Mouse (Mus musculus): Measurements from ENCODE around the gene Adcy1. TPM values are rescaled to one million over a fixed set of nuclear protein-coding genes. Genes with fewer than 3 reads are reported as not detected.
"Not testable (repeated sequence)": the region's sequence is repeated elsewhere in the genome, so short reads cannot be mapped to it uniquely, and the experiment has no call there.

The Adcy1 gene
- polyA plus RNA-seq, 1 experiment, result not detected

DNA sequence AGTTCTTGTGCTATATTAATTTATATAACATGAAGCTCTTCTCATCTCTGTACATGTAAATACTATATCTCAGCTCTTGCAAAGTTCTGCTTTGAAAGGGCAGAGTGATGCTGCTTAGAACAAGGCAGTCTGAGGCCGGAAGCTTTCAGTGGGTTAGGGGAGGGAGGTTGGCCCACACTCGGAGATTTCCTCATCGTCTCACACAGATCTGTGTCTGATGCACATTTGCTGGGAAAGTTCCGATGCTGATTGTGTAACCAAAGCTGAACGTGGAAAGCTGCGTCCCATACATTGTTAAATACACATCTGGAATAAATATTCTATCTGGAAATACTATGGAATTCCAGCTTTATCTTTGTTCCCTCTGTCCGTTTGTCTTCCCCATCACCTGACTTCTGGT is 138.9 kb downstream of the Adcy1 start:
- H3K4me1 ChIP-seq (ENCODE audit: control insufficient read depth, insufficient read depth, low read length), result no peaks in the 10 kb centered on the region
- H3K4me3 ChIP-seq (ENCODE audit: insufficient read depth, low read length), result no peak overlapping the region
- H3K27ac ChIP-seq (ENCODE audit: insufficient read depth, low read depth, low read length), result no peak overlapping the region
- TF ChIP-seq POLR2A (IDR thresholded peaks at IDR 0.05; ENCODE audit: borderline replicate concordance, low read depth, low read length), result no peak
- no peak for TF ChIP-seq CTCF (IDR thresholded peaks at IDR 0.05; ENCODE audit: low read depth, low read length)

GRCm38 (mm10) chr11:7203846-7204245 is 140.6 kb downstream of the Adcy1 start:
- Histone ChIP-seq H3K4me1 (ENCODE audit: control insufficient read depth, insufficient read depth, low read length) (no peaks in the 10 kb centered on the region), H3K27ac (ENCODE audit: insufficient read depth, low read depth, low read length) (no peak overlapping the region), H3K4me3 (ENCODE audit: insufficient read depth, low read length) (no peak overlapping the region)
- TF ChIP-seq POLR2A (IDR thresholded peaks at IDR 0.05; ENCODE audit: borderline replicate concordance, low read depth, low read length) (no peak), CTCF (IDR thresholded peaks at IDR 0.05; ENCODE audit: low read depth, low read length) (no peak)

DNA sequence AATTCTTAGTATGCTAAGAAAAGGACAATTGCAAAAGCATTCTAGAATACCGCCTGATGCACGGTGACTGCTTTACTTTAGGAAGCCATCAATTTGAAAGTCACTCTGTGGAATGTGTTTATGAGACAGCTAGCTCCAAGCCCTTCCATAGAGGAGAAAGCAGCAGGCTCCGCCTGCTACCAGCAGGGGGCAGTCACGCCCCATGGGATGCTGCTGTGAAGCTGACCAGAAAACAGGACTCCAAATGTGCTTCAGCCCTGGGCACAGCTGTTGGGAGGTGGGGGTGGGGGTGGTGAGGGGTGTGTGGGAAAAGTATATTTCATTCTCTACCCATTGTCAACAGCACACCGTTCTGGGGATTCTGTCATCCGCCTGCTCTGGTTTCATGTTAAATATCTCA is 147.1 kb downstream of the Adcy1 start:
- H3K4me1 ChIP-seq (ENCODE audit: control insufficient read depth, insufficient read depth, low read length), result no peaks in the 10 kb centered on the region
- no peak overlapping the region for H3K4me3 ChIP-seq (ENCODE audit: insufficient read depth, low read length)
- TF ChIP-seq CTCF (IDR thresholded peaks at IDR 0.05; ENCODE audit: low read depth, low read length) (peak; percentile 75), POLR2A (IDR thresholded peaks at IDR 0.05; ENCODE audit: borderline replicate concordance, low read depth, low read length) (no peak)
- no peak overlapping the region for H3K27ac ChIP-seq (ENCODE audit: insufficient read depth, low read depth, low read length)

DNA sequence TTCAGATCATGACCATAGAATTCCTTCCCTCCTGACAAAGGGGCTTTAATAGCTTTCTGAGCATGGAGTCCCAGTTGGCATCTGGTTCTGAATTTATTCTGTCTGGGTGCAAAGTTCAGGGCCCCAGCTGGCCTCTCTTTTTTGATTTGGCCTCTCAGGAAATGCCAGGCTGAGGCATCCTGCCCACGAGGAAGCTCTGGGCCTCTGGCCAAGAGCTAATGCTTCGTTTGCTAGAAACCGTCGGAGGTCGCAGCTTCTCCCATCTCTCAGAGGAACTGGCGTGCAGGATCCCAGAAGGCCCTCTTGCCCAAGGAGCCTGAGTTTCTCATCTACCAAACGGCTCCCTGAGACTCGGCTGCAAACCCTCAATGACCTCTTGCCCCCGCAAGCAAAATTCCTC is 147.9 kb downstream of the Adcy1 start:
- Histone ChIP-seq H3K4me3 (ENCODE audit: insufficient read depth, low read length) (no peak overlapping the region), H3K27ac (ENCODE audit: insufficient read depth, low read depth, low read length) (no peak overlapping the region), H3K4me1 (ENCODE audit: control insufficient read depth, insufficient read depth, low read length) (no peaks in the 10 kb centered on the region)
- no peak for TF ChIP-seq POLR2A (IDR thresholded peaks at IDR 0.05; ENCODE audit: borderline replicate concordance, low read depth, low read length)
- no peak for TF ChIP-seq CTCF (IDR thresholded peaks at IDR 0.05; ENCODE audit: low read depth, low read length)

- no peak overlapping the region for H3K27ac ChIP-seq (ENCODE audit: insufficient read depth, low read depth, low read length)
- no peak overlapping the region for H3K4me3 ChIP-seq (ENCODE audit: insufficient read depth, low read length)
- TF ChIP-seq CTCF (IDR thresholded peaks at IDR 0.05; ENCODE audit: low read depth, low read length) (no peak), POLR2A (IDR thresholded peaks at IDR 0.05; ENCODE audit: borderline replicate concordance, low read depth, low read length) (no peak)
- H3K4me1 ChIP-seq (ENCODE audit: control insufficient read depth, insufficient read depth, low read length), result no peaks in the 10 kb centered on the region
Measured at GRCm38 (mm10) chr11:7212126-7212798, 149.0 kb downstream of the Adcy1 start.

DNA sequence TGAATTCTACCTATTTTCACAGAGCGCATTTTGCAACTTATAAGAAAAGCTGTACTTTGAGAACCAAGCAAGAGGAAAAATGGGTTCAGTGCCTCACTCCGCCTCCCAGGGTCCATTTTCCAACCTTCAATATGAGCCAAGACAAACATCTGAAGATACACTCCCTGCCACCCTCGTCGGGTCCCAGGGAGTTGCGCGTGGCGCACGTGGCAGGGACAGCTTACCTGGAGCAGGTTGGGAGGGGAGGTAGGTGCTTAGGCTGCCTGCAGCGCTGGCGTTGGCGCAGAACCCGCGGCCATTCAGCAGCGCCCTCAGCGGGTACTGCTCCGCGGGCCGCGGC is 149.8 kb downstream of the Adcy1 start:
- no peaks in the 10 kb centered on the region for H3K4me1 ChIP-seq (ENCODE audit: control insufficient read depth, insufficient read depth, low read length)
- TF ChIP-seq CTCF (IDR thresholded peaks at IDR 0.05; ENCODE audit: low read depth, low read length) (no peak), POLR2A (IDR thresholded peaks at IDR 0.05; ENCODE audit: borderline replicate concordance, low read depth, low read length) (no peak)
- no peak overlapping the region for H3K4me3 ChIP-seq (ENCODE audit: insufficient read depth, low read length)
- H3K27ac ChIP-seq (ENCODE audit: insufficient read depth, low read depth, low read length), result no peak overlapping the region

- TF ChIP-seq POLR2A (IDR thresholded peaks at IDR 0.05; ENCODE audit: borderline replicate concordance, low read depth, low read length) (no peak), CTCF (IDR thresholded peaks at IDR 0.05; ENCODE audit: low read depth, low read length) (no peak)
- Histone ChIP-seq H3K27ac (ENCODE audit: insufficient read depth, low read depth, low read length) (no peak within 1 kb of the TSS), H3K4me3 (ENCODE audit: insufficient read depth, low read length) (no peak within 1 kb of the TSS), H3K4me1 (ENCODE audit: control insufficient read depth, insufficient read depth, low read length) (no peaks in the 10 kb centered on the region)
Measured at GRCm38 (mm10) chr11:7213501-7214341, 150.4 kb downstream of the Adcy1 start, which contains the start of gene Igfbp3. Gene Igfbp3, minus strand, starts transcription at chr11:7213923.

GRCm38 (mm10) chr11:7214342-7214660 is 151.0 kb downstream of the Adcy1 start:
- Histone ChIP-seq H3K4me1 (ENCODE audit: control insufficient read depth, insufficient read depth, low read length) (no peaks in the 10 kb centered on the region), H3K4me3 (ENCODE audit: insufficient read depth, low read length) (no peak overlapping the region), H3K27ac (ENCODE audit: insufficient read depth, low read depth, low read length) (no peak overlapping the region)
- TF ChIP-seq POLR2A (IDR thresholded peaks at IDR 0.05; ENCODE audit: borderline replicate concordance, low read depth, low read length) (no peak), CTCF (IDR thresholded peaks at IDR 0.05; ENCODE audit: low read depth, low read length) (no peak)

DNA sequence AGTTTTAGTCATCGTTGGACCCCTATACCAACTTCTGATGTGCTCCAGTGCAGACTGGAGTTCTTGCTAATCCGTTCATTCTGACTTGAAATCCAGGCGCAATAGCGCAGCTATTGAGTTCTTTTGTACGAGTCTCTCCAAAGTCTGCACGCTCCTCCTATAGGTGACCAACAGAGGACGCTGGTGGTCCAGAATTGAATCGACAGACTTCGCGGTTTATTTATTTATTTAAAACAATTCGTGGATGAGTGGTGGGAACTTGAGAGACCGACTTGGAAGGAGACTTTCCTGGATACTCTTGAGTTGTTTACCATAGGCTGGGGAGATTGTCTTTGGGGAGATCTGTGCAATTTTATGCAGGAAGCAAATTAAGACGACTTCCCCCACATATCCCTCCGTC is 151.5 kb downstream of the Adcy1 start:
- TF ChIP-seq CTCF (IDR thresholded peaks at IDR 0.05; ENCODE audit: low read depth, low read length), result no peak
- no peak for TF ChIP-seq POLR2A (IDR thresholded peaks at IDR 0.05; ENCODE audit: borderline replicate concordance, low read depth, low read length)
- no peak overlapping the region for H3K4me3 ChIP-seq (ENCODE audit: insufficient read depth, low read length)
- H3K27ac ChIP-seq (ENCODE audit: insufficient read depth, low read depth, low read length), result no peak overlapping the region
- no peaks in the 10 kb centered on the region for H3K4me1 ChIP-seq (ENCODE audit: control insufficient read depth, insufficient read depth, low read length)

GRCm38 (mm10) chr11:7215703-7216102 is 152.4 kb downstream of the Adcy1 start:
- H3K4me3 ChIP-seq (ENCODE audit: insufficient read depth, low read length), result no peak overlapping the region

GRCm38 (mm10) chr11:7221826-7222225 is 158.5 kb downstream of the Adcy1 start:
- H3K4me1 ChIP-seq (ENCODE audit: control insufficient read depth, insufficient read depth, low read length); H3K27ac ChIP-seq (ENCODE audit: insufficient read depth, low read depth, low read length); H3K4me3 ChIP-seq (ENCODE audit: insufficient read depth, low read length): not testable (repeated sequence)

More at GRCm38 (mm10) chr11:7215703-7216102, 152.4 kb downstream of the Adcy1 start:
- Histone ChIP-seq H3K27ac (ENCODE audit: insufficient read depth, low read depth, low read length) (no peak overlapping the region), H3K4me1 (ENCODE audit: control insufficient read depth, insufficient read depth, low read length) (no peaks in the 10 kb centered on the region)
- TF ChIP-seq POLR2A (IDR thresholded peaks at IDR 0.05; ENCODE audit: borderline replicate concordance, low read depth, low read length) (no peak), CTCF (IDR thresholded peaks at IDR 0.05; ENCODE audit: low read depth, low read length) (peak; percentile 72)

Data from bone marrow macrophage, adult 2 months (primary cell).